Mouse (Mus musculus) natural killer cell, adult 2 months (primary cell): ENCODE data around the gene Agr2.
A peak's percentile ranks its signal among the peaks of the same experiment; 100 is the strongest.

Experiments used
- DNase-seq, 2 experiments: peaks; one replicate each; pipeline ENCODE4 v3.0.0; 2022; ENCODE audit warnings: low spot score in 2 of 2

Agr2 gene

GRCm38 (mm10) chr12:35992711-35993110 is at the start of gene Agr2:
Gene Agr2, plus strand, starts transcription at chr12:35992907.
- no peak for DNase-seq

DNA sequence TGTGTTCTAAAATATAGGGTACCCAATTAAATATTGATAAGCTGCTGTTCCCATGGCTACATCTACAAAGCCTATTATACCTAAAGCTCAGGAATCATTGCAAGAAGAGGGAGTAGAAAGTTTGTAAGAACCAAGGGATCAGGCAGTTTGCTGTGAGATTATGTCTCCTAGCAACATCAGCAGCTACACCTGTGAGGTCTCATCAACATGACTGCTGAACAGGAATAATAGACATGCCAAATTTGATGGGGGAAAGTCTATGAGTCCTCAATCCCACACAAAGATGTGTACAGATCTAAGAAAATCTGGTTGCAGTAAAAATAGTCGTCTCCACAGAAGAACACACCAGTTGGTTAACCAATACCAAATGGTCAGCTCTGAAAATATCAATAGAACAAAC is 41.0 kb upstream of the Agr2 start:
- no peak for DNase-seq

- DNase-seq: no peak
These were observed 35.5 kb upstream of the Agr2 start for GRCm38 (mm10) chr12:35957235-35957634.

- DNase-seq: no peak
These were observed 26.5 kb upstream of the Agr2 start for GRCm38 (mm10) chr12:35966098-35966767.

- DNase-seq: no peak
These were observed 26.0 kb upstream of the Agr2 start for GRCm38 (mm10) chr12:35966768-35967141.

GRCm38 (mm10) chr12:35975898-35976297 is 16.8 kb upstream of the Agr2 start:
- no peak for DNase-seq

GRCm38 (mm10) chr12:35977633-35978246 is 15.0 kb upstream of the Agr2 start:
- no peak for DNase-seq

GRCm38 (mm10) chr12:35979625-35980024 is 13.1 kb upstream of the Agr2 start:
- no peak for DNase-seq

GRCm38 (mm10) chr12:35981732-35982360 is 10.9 kb upstream of the Agr2 start:
- DNase-seq: no peak

- peak in 1 of 2 experiments; percentile 30 for DNase-seq
These were observed 9.2 kb upstream of the Agr2 start for GRCm38 (mm10) chr12:35983472-35983871.

DNA sequence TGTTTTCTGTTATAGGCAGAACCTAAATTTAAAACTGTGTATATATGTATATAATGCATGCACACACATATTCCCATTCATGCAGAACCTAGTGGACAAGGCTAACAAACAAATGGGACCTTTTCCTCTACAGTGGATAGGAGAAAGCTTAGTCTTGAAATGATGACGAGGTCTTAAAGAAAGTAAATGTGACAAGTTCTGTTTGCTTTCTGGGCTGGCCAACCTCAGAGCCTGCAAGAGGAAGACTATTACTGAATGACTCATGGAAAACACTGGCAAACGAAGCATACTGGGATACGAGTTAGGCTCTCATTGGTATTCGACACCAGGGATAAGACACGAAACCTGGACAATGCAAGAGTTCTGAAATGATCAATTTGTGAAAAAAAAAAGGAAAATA is 8.0 kb upstream of the Agr2 start:
- DNase-seq: no peak

GRCm38 (mm10) chr12:35993583-35993982 is 876 bp downstream of the Agr2 start:
- DNase-seq: no peak

DNA sequence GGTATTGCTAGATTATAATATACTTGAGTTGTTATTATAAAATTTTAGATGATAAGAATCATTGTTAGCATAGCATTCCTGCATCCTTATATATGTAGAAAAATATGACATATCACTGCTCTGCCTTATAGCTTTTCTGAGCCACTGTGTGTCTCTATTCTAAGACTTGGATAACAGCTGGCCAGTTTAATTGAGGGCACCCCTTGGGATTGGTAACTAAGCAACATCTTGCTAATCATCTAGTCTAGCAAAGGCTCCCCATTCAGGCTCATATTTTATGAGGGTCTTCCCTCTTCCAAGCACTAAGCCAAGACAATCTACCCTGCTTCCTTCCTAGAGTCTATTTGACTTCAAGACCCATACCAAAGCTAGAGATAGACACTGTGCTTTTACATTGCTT is 1.4 kb downstream of the Agr2 start:
- no peak for DNase-seq

DNA sequence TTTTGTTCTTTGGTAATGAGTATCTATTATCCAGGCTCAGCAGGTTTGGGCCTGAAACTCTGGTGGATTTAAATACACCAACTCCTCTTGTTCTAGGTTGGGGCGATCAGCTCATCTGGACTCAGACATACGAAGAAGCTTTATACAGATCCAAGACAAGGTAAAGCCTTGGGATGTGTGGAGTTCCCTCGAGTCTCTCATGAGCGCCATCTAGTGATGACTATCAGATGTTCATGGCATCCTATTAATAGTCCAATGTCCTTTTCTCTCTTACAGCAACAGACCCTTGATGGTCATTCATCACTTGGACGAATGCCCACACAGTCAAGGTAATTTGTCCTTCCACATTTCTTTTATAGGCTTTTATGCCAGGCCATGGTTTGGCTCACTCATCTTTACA is 3.1 kb downstream of the Agr2 start:
- DNase-seq: no peak

- DNase-seq: no peak
These were observed 12.0 kb downstream of the Agr2 start for GRCm38 (mm10) chr12:36004714-36005113.

DNA sequence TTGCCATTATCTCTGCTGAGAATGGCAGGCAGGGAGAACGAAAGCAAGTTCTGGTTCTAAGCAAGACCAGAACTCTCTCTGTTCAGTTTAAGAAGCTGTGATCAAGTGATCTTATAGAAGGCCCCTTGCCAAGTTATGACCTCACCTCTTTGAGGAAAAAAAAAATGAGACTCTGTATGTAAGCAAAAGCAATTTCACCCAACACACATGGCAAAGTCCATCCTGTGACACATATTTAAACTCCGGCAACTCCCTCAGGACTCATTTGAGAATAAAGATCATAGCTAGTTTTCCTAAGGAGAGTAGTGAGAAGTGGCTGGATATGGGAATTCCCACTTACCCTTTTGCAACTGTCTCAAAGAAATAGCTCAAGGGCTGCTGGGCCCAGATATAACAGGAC is 14.9 kb downstream of the Agr2 start:
- DNase-seq: no peak

DNA sequence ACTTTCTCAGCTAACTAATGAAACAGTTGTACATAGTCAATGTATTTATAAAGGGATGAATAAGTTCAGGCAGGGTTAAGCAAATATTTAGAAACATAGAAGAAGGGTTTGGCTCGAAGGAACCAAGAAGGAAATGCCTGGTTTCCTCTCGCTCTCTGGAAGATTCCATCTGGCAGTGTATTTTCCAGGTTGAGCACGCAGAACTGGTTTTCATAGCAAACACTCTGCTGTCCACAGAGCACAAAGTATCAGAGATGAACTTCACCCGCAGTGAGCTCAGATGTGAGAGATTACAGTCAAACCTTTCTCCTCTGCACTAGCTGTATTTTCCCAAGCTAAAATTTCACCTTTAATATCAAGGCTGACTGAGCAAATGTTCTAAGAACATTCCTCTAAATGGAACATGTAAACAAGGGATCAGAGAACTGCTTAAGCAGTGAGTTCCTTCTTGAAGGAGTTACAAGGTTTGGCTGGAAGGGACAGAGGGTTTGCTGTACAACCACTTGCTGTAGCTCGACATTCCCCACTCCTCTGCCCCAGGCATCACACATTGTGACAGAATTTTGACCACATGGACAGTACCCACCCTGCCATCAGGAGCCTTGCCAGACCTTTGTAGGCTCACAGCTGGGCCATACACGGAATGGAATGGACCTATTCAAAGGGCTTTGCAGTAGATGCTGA is 15.8 kb downstream of the Agr2 start:
- DNase-seq: no peak

- DNase-seq: no peak
These were observed 20.7 kb downstream of the Agr2 start for GRCm38 (mm10) chr12:36013216-36013910.

- DNase-seq: no peak
These were observed 25.1 kb downstream of the Agr2 start for GRCm38 (mm10) chr12:36017791-36018190.

DNA sequence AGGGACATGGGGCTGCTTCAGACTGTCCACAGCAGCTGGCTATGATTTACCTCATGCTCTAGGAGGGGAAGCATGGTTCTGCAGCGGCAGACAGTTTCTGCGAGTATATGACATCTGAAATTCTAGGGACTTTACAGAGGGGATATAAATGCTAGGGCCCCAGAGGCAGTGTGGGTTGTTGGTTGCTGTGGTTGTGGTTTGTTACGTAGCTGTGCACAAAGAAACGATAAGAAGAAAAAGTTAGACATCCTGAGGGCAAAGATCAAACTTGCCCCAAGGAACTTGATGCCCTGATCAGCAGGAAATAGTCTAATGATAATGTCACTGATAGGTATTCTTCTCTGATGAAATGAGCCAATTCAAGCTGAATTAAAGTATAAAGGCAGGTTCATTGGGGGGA is 26.9 kb downstream of the Agr2 start:
- DNase-seq: peak; percentile 17 to 29

- DNase-seq: no peak
These were observed 27.4 kb downstream of the Agr2 start for GRCm38 (mm10) chr12:36020081-36020480.

DNA sequence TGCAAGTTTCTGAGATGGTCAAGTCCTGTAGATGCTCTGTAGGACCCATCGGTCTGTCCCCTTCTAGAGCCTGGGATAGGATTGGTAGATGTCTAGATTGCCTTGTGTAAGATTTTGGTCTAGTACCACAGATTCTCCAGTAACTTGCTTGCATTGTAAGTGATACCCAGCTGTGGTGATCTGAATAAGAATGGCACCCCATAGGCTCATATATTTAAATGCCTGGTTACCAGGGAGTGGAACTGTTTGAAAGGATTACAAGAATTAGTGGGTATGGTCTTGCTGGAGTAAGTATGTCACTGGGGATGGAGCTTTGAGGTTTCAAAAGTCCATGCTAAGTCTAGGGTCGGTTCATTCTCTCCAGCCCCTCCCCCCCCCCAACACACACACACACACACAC is 28.0 kb downstream of the Agr2 start:
- no peak for DNase-seq
